Mouse (Mus musculus): ENCODE measurements at regions not wholly inside any gene's neighbourhood (a gene's known extent, or its start where the extent isn't known, plus 50 kb on each side); places are given as distances from the start of the nearest gene placed in this dataset.

DNA sequence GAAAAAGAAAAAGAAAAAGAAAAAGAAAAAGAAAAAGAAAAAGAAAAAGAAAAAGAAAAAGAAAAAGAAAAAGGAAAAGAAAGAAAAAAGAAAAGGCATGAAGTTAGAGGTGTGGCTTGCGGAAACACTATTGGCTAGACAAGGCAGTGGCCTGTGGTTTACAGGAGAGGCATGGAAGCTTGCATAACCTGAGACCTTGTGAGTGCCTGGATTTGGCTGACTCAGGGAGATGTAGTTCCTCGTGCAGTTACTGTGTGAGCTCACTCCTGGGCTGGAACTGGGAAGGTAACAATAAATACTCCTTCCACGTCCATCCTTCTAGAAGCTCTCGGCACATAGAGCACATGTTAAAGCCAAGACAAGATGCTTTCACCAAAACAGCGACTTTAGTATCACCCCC is 64.9 kb upstream of the Plcz1 start:
- no peak for TF ChIP-seq EP300 (IDR thresholded peaks at IDR 0.05; ENCODE audit: insufficient read depth, low read depth, low read length)
- no peak for TF ChIP-seq POLR2A (IDR thresholded peaks at IDR 0.05; ENCODE audit: insufficient read depth, low read depth, low read length)

Measured in heart, adult 2 months (tissue).